Mouse (Mus musculus): ENCODE measurements around the gene Vmn1r85.

Gene Vmn1r85

GRCm38 (mm10) chr7:13038621-13039169 is 56.3 kb downstream of the Vmn1r85 start:
- in situ Hi-C loops (cut with MboI, MseI), result no loop called here

- in situ Hi-C loops (cut with MboI, MseI), result no loop called here
Measured at GRCm38 (mm10) chr7:13037901-13038555, 56.9 kb downstream of the Vmn1r85 start, which contains the start of gene Ube2m. Ube2m (minus strand) TSS chr7:13038275.

- in situ Hi-C loops (cut with MboI, MseI), result no loop called here
Measured at GRCm38 (mm10) chr7:13037366-13037765, 57.6 kb downstream of the Vmn1r85 start.

GRCm38 (mm10) chr7:13036806-13037205 is 58.2 kb downstream of the Vmn1r85 start:
- in situ Hi-C loops (cut with MboI, MseI), result no loop called here

GRCm38 (mm10) chr7:13035211-13035855 is 59.6 kb downstream of the Vmn1r85 start:
- in situ Hi-C loops (cut with MboI, MseI), result no loop called here

GRCm38 (mm10) chr7:13034148-13034977 is 60.6 kb downstream of the Vmn1r85 start, which contains the start of gene Chmp2a:
Chmp2a (minus strand) TSS chr7:13034807.
- in situ Hi-C loops (cut with MboI, MseI), result no loop called here

GRCm38 (mm10) chr7:13033451-13034147 is 61.4 kb downstream of the Vmn1r85 start:
- in situ Hi-C loops (cut with MboI, MseI), result no loop called here

Data from regulatory T cell (primary cell).